Mouse (Mus musculus): ENCODE measurements around the gene Cxcl16. TPM values are rescaled to one million over a fixed set of nuclear protein-coding genes. Genes with fewer than 3 reads are reported as not detected.
A peak's percentile ranks its signal among the peaks of the same experiment; 100 is the strongest.
"Not testable (repeated sequence)": the region's sequence is repeated elsewhere in the genome, so short reads cannot be mapped to it uniquely, and the experiment has no call there.

Cxcl16 gene
- total RNA-seq, 2 experiments from 2014 or later: 0.96 to 1.1 TPM

DNA sequence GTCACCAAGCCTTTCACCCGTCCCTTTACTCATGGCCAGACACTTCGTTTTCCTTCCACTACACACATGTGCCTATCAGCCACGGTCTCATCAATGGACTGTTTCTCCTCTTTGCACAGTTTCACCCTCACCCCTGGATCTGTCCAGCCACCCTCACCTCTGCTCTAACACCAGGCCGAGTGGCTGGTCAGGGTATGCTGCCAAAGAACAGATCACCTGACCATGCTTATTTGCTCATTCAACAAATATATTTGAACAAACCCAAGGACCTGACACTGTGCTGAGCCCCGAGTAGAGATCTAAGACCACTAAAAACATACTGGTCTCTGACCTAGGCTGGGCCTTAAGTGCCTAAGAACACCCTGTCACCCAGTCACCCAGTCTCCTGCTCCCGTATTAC, 15.1 kb downstream of the Cxcl16 start:
- H3K4me3 ChIP-seq: no peak overlapping the region
- no peak for DNase-seq (ENCODE audit: low spot score in 2 of 2)
- no peak overlapping the region for H3K27ac ChIP-seq
- no peak for TF ChIP-seq CTCF (conservative IDR thresholded peaks at IDR 0.05)

- DNase-seq (ENCODE audit: low spot score in 2 of 2): no peak
- no peak overlapping the region for H3K4me3 ChIP-seq
- no peak for TF ChIP-seq CTCF (conservative IDR thresholded peaks at IDR 0.05)
- H3K27ac ChIP-seq: no peak overlapping the region
These were observed 15.8 kb downstream of the Cxcl16 start for GRCm38 (mm10) chr11:70443964-70444363.

- no peak overlapping the region for H3K4me3 ChIP-seq
- TF ChIP-seq CTCF (conservative IDR thresholded peaks at IDR 0.05): no peak
- no peak overlapping the region for H3K27ac ChIP-seq
- no peak for DNase-seq (ENCODE audit: low spot score in 2 of 2)
These were observed 17.9 kb downstream of the Cxcl16 start for GRCm38 (mm10) chr11:70441882-70442281.

- no peak for DNase-seq (ENCODE audit: low spot score in 2 of 2)
- Histone ChIP-seq H3K4me3 (no peak overlapping the region), H3K27ac (no peak overlapping the region)
- no peak for TF ChIP-seq CTCF (conservative IDR thresholded peaks at IDR 0.05)
These were observed 19.1 kb downstream of the Cxcl16 start for GRCm38 (mm10) chr11:70440637-70441036.

DNA sequence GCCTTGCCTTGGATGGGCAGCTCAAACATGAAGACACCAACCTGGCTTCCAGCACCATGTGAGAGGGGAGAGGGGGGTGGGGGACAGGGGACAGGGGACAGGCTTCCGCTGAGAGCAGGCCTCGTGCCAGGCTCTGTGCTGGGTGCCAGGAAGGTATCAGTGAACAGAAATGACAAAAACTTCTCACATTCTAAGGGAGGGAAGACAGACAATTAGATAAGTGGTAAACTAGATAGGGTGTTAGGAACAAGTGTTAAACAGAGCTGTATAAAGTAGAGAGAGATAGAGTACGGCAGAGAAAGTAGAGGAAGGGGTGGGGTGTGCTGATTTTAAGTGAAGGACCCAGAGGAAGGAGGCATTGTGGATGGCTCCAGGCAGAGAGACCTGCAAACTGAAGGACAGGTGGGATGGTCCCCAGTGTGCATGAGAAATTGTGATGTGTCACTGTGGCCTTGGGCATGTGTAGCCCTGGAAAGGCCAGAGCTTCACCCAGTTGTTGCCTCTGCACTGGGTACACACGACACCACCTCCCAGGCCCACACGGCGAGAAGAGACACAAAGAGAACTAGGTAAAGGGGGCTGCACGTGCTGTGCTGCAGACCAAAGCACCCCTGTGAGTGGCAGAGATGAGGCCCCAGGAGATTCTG, 20.9 kb downstream of the Cxcl16 start:
- H3K4me3 ChIP-seq: no peak overlapping the region
- no peak for DNase-seq (ENCODE audit: low spot score in 2 of 2)
- no peak overlapping the region for H3K27ac ChIP-seq
- TF ChIP-seq CTCF (conservative IDR thresholded peaks at IDR 0.05): no peak

DNA sequence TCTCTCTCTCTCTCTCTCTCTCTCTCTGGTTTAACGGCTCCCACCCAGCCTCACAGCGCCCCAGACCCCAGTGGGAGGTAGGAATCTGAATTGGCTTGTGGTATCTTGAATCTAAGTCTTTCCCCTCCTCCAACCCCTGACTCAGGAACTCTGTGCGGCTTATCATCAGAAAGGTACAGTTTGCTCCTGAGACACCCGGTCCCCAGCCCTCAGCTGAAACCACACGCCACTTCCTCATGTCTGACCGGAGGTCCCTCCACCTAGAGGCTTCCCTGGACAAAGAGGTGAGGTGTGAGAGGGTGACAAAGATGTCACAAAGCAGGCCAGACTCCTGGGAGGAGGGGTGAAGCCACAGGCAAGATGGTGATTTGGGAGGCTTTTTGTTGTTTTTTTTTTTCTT, 22.4 kb downstream of the Cxcl16 start:
- no peak overlapping the region for H3K4me3 ChIP-seq
- H3K27ac ChIP-seq: no peak overlapping the region
- no peak for DNase-seq (ENCODE audit: low spot score in 2 of 2)
- no peak for TF ChIP-seq CTCF (conservative IDR thresholded peaks at IDR 0.05)

GRCm38 (mm10) chr11:70435476-70435875, 24.3 kb downstream of the Cxcl16 start:
- H3K4me3 ChIP-seq: no peak overlapping the region
- no peak for TF ChIP-seq CTCF (conservative IDR thresholded peaks at IDR 0.05)
- no peak for DNase-seq (ENCODE audit: low spot score in 2 of 2)
- peak overlapping the region; percentile 18; the same call in 1 of the 2 replicates for H3K27ac ChIP-seq

DNA sequence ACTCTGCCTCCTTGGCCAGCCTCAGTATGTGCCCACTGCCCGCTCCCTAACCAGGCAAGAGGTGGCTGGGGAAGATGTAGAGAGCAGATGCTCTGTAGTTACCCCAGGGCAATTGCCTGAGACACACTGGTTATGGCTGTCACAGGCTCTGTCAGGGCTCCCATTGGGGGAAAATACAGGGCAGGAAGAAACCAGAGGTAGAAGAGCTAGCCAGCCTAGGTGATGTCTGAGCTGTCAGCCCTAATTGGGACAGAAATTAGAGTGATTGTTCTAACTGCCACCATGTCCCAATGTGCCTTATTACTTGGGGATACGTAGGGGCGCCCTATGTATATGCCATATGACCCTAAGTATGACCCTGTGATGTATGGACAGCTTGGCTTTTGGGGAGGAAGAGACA, 25.8 kb downstream of the Cxcl16 start:
- no peak for TF ChIP-seq CTCF (conservative IDR thresholded peaks at IDR 0.05)
- peak overlapping the region; percentile 100; the same call in 1 of the 2 replicates for H3K4me3 ChIP-seq

DNA sequence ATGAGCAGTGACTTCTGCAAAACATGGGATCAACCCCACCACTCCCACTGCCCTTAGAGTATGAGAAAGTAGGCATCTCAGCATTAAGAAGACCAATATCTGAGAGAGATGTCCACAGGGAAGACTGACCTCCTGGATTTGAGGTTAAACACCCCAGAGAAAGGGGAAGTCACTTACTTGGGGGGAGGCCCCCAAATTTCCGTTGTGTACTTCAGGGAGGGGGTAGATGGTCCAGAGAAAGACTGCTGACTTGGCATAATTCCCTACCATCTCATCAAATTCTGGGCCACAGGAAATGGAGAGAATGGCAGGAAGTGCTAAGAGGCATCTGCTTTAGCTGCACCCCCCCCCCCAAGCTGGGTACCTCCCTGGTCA, 26.2 kb downstream of the Cxcl16 start:
- H3K27ac ChIP-seq: peak overlapping the region; percentile 98
- peak overlapping the region; percentile 100 for H3K4me3 ChIP-seq
- TF ChIP-seq CTCF (conservative IDR thresholded peaks at IDR 0.05): no peak
- DNase-seq (ENCODE audit: low spot score in 2 of 2): no peak

More for the DNA sequence above, 25.8 kb downstream of the Cxcl16 start:
- no peak for DNase-seq (ENCODE audit: low spot score in 2 of 2)
- no peak overlapping the region for H3K27ac ChIP-seq

GRCm38 (mm10) chr11:70432895-70433568, 26.8 kb downstream of the Cxcl16 start:
- Histone ChIP-seq H3K4me3 (peak overlapping the region; percentile 100), H3K27ac (peak overlapping the region; percentile 98)
- DNase-seq (ENCODE audit: low spot score in 2 of 2): peak; percentile 65 to 67
- no peak for TF ChIP-seq CTCF (conservative IDR thresholded peaks at IDR 0.05)

DNA sequence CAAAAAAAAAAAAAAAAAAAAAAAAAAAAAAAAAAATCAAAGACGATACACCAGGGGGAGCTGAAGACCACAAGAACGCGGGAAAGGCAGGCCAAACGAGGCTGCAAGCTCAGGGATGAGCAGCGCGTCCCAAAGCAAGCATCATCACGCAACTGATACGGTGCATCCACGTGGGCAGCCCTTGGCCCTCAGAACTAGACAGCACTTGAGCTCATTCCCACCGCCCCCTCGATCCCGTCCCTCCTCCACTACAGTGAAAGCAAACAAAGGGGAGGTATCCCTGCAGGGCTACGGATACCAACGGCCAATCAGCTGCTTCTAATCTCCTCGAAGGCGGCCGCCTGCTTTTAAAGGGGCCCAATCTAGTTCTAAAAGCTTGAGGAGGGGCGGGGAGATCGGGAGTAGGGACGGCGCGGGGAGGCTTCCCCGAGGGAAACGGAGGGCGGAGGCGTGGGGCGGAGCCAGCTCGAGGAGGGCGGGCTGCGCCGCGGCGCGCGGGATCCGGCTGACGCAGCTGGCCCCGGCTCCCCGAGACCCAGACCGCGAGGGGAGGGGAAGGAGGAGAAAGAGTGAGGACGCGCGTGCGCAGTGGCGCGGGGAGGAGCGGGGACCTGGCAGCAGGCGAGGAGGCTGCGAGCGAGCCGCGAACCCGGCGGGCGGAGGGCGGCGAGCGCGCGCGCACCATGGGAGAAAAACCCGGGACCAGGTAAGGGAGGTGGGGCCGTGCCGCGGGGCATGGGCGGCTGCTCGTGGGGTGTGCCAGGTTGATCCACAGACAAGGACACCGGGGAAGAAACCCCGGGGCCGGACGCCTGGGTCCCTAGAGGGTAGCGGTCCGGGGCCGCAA, 27.5 kb downstream of the Cxcl16 start, which contains the start of gene Arrb2:
TSS of gene Arrb2 (plus strand) at position 588 of the 847 bp plus-strand sequence.
- H3K27ac ChIP-seq: peak within 1 kb of the TSS; percentile 98
- peak; percentile 77 for TF ChIP-seq CTCF (conservative IDR thresholded peaks at IDR 0.05)
- DNase-seq (ENCODE audit: low spot score in 2 of 2): peak; percentile 99
- H3K4me3 ChIP-seq: peak within 1 kb of the TSS; percentile 100

GRCm38 (mm10) chr11:70431574-70431973, 28.2 kb downstream of the Cxcl16 start:
- TF ChIP-seq CTCF (conservative IDR thresholded peaks at IDR 0.05): no peak
- DNase-seq (ENCODE audit: low spot score in 2 of 2): no peak
- H3K27ac ChIP-seq: peak overlapping the region; percentile 98
- H3K4me3 ChIP-seq: peak overlapping the region; percentile 100; the same call in 1 of the 2 replicates

GRCm38 (mm10) chr11:70426598-70426997, 33.2 kb downstream of the Cxcl16 start:
- DNase-seq (ENCODE audit: low spot score in 2 of 2): not testable (repeated sequence)

More at GRCm38 (mm10) chr11:70426598-70426997, 33.2 kb downstream of the Cxcl16 start:
- not testable (repeated sequence) for H3K27ac ChIP-seq, H3K4me3 ChIP-seq
